Mouse (Mus musculus) neural tube, embryonic 14.5 days (tissue): Measurements from ENCODE around the gene Ndrg3. TPM values are rescaled to one million over a fixed set of nuclear protein-coding genes. Genes with fewer than 3 reads are reported as not detected.
"Not testable (repeated sequence)": the region's sequence is repeated elsewhere in the genome, so short reads cannot be mapped to it uniquely, and the experiment has no call there.

Experiments used
- ATAC-seq: fragments of 200-750 bp; cut with Nextera tagmentation; 2 replicates; pipeline ENCODE4 v1.8.0; 2017; ENCODE audit warnings: low read depth, mild to moderate bottlenecking, moderate TSS enrichment, moderate library complexity
- H3K27ac ChIP-seq: fragments of 300-500 bp; sonication (generic); 2 replicates; pipeline ENCODE4 v1.5.1; 2014; ENCODE audit warnings: low read depth, mild to moderate bottlenecking, control low read depth, low read length, moderate library complexity, mixed read lengths
- H3K27me3 ChIP-seq: fragments of 300-500 bp; sonication (generic); 2 replicates; pipeline ENCODE4 v1.6.1; 2014; ENCODE audit warnings: low read length; ENCODE audit not compliant: control insufficient read depth, insufficient read depth
- H3K36me3 ChIP-seq: fragments of 300-500 bp; sonication (generic); 2 replicates; pipeline ENCODE4 v1.6.1; 2014; ENCODE audit warnings: low read length, mixed read lengths; ENCODE audit not compliant: control insufficient read depth, insufficient read depth
- H3K4me1 ChIP-seq: fragments of 300-500 bp; sonication (generic); 2 replicates; pipeline ENCODE4 v1.6.1; 2014; ENCODE audit warnings: low read length; ENCODE audit not compliant: control insufficient read depth, insufficient read depth
- H3K4me2 ChIP-seq: fragments of 300-500 bp; sonication (generic); 2 replicates; pipeline ENCODE4 v1.6.1; 2014; ENCODE audit warnings: mild to moderate bottlenecking, low read depth, low read length, control low read depth
- H3K4me3 ChIP-seq: fragments of 300-500 bp; sonication (generic); 2 replicates; pipeline ENCODE4 v1.5.1; 2014; ENCODE audit warnings: low read depth, low read length, control low read depth, mixed read lengths
- H3K9ac ChIP-seq: fragments of 300-500 bp; sonication (generic); replicated peaks from 2 replicates; pipeline ENCODE4 v1.6.1; 2014; ENCODE audit warnings: low read depth, mild to moderate bottlenecking, control low read depth, low read length, mixed read lengths
- H3K9me3 ChIP-seq: fragments of 300-500 bp; sonication (generic); 2 replicates; pipeline ENCODE4 v1.6.1; 2016; ENCODE audit warnings: low read length; ENCODE audit not compliant: control insufficient read depth
- WGBS: fragments of 180-500 bp; shearing (Covaris S2); extraction: QIAGEN DNeasy Blood & Tissue Kit; methylation state at CpG from one replicate; pipeline ENCODE4 v1.1.7; 2014; 5-methylcytosine and 5-hydroxymethylcytosine counted together
- polyA plus RNA-seq: library from polyadenylated mRNA; unstranded; fragments of >200 nt; fragmentation: Nextera tagmentation; extraction: Ambion mirVana; gene quantifications from 2 replicates; pipeline ENCODE4 v1.2.1, GENCODE M21; 2014

Ndrg3 gene
- polyA plus RNA-seq, 1 experiment from 2014 or later, result 158 TPM

GRCm38 (mm10) chr2:156957035-156957434, 34.8 kb downstream of the Ndrg3 start:
- ATAC-seq, result no peak

GRCm38 (mm10) chr2:156956306-156956705, 35.5 kb downstream of the Ndrg3 start:
- no peak overlapping the region for H3K27ac ChIP-seq
- H3K4me1 ChIP-seq, result no peaks in the 10 kb centered on the region
- ATAC-seq, result no peak
- no peaks in the 10 kb centered on the region for H3K27me3 ChIP-seq
- WGBS, result 78% methylated on average over 7 of the region's 7 CpGs
- no peak overlapping the region for H3K4me2 ChIP-seq
- no peak overlapping the region for H3K4me3 ChIP-seq
- no peaks in the 10 kb centered on the region; the same call in 1 of the 2 replicates for H3K36me3 ChIP-seq
- H3K9me3 ChIP-seq, result no peaks in the 10 kb centered on the region
- no peak overlapping the region for H3K9ac ChIP-seq

More at GRCm38 (mm10) chr2:156957035-156957434, 34.8 kb downstream of the Ndrg3 start:
- Histone ChIP-seq H3K27ac (no peak overlapping the region), H3K4me1 (no peaks in the 10 kb centered on the region), H3K9ac (no peak overlapping the region), H3K27me3 (no peaks in the 10 kb centered on the region), H3K36me3 (no peaks in the 10 kb centered on the region; the same call in 1 of the 2 replicates), H3K4me2 (no peak overlapping the region), H3K9me3 (no peaks in the 10 kb centered on the region), H3K4me3 (no peak overlapping the region)
- WGBS, result 90% methylated on average over 2 of the region's 2 CpGs

GRCm38 (mm10) chr2:156954463-156954862, 37.4 kb downstream of the Ndrg3 start:
- Histone ChIP-seq H3K36me3 (no peaks in the 10 kb centered on the region; the same call in 1 of the 2 replicates), H3K4me1 (no peaks in the 10 kb centered on the region), H3K27me3 (no peaks in the 10 kb centered on the region), H3K4me2 (no peak overlapping the region), H3K9me3 (no peaks in the 10 kb centered on the region), H3K4me3 (no peak overlapping the region), H3K27ac (no peak overlapping the region), H3K9ac (no peak overlapping the region)
- WGBS, result 92% methylated on average over 5 of the region's 5 CpGs
- no peak for ATAC-seq

- Histone ChIP-seq H3K9me3 (no peaks in the 10 kb centered on the region), H3K4me2 (no peak overlapping the region), H3K27ac (no peak overlapping the region), H3K36me3 (peaks cover 4% of the 10 kb centered on the region), H3K27me3 (no peaks in the 10 kb centered on the region), H3K9ac (no peak overlapping the region), H3K4me3 (no peak overlapping the region), H3K4me1 (no peaks in the 10 kb centered on the region)
- ATAC-seq, result no peak
- 90% methylated on average over 10 of the region's 10 CpGs for WGBS
Measured at GRCm38 (mm10) chr2:156951301-156952094, 40.4 kb downstream of the Ndrg3 start.

GRCm38 (mm10) chr2:156950816-156951215, 41.0 kb downstream of the Ndrg3 start:
- no peaks in the 10 kb centered on the region for H3K27me3 ChIP-seq
- 95% methylated on average over 3 of the region's 3 CpGs for WGBS
- H3K9me3 ChIP-seq, result no peaks in the 10 kb centered on the region
- H3K4me2 ChIP-seq, result no peak overlapping the region
- peaks cover 8% of the 10 kb centered on the region for H3K36me3 ChIP-seq
- no peak overlapping the region for H3K4me3 ChIP-seq
- H3K9ac ChIP-seq, result no peak overlapping the region
- ATAC-seq, result no peak
- no peak overlapping the region for H3K27ac ChIP-seq
- H3K4me1 ChIP-seq, result no peaks in the 10 kb centered on the region

GRCm38 (mm10) chr2:156941523-156941922, 50.3 kb downstream of the Ndrg3 start:
- not testable (repeated sequence) for H3K4me1 ChIP-seq, H3K27me3 ChIP-seq, H3K27ac ChIP-seq, H3K9me3 ChIP-seq, ATAC-seq, H3K4me2 ChIP-seq, H3K9ac ChIP-seq, H3K4me3 ChIP-seq
- peaks cover 13% of the 10 kb centered on the region; the same call in 1 of the 2 replicates for H3K36me3 ChIP-seq
- WGBS, result 73% methylated on average over 9 of the region's 9 CpGs

- not testable (repeated sequence) for H3K36me3 ChIP-seq, H3K4me2 ChIP-seq, H3K27ac ChIP-seq, H3K4me1 ChIP-seq, H3K9me3 ChIP-seq, H3K4me3 ChIP-seq, ATAC-seq, H3K9ac ChIP-seq, H3K27me3 ChIP-seq
- 83% methylated on average over 6 of the region's 6 CpGs for WGBS
Measured at GRCm38 (mm10) chr2:156939926-156940325, 51.9 kb downstream of the Ndrg3 start.

GRCm38 (mm10) chr2:156937795-156938194, 54.1 kb downstream of the Ndrg3 start:
- no peak overlapping the region for H3K4me2 ChIP-seq
- ATAC-seq, result no peak

GRCm38 (mm10) chr2:156935005-156935404, 56.9 kb downstream of the Ndrg3 start:
- Histone ChIP-seq H3K36me3 (0 out of 2 replicates have a peak, but pooled peaks cover 11% of the 10 kb centered on the region), H3K4me2 (no peak overlapping the region), H3K27me3 (no peaks in the 10 kb centered on the region), H3K27ac (no peak overlapping the region), H3K9ac (no peak overlapping the region), H3K4me1 (no peaks in the 10 kb centered on the region), H3K4me3 (no peak overlapping the region), H3K9me3 (no peaks in the 10 kb centered on the region)
- 86% methylated on average over 6 of the region's 6 CpGs for WGBS
- ATAC-seq, result no peak

More at GRCm38 (mm10) chr2:156937795-156938194, 54.1 kb downstream of the Ndrg3 start:
- Histone ChIP-seq H3K27me3 (no peaks in the 10 kb centered on the region), H3K4me3 (no peak overlapping the region), H3K36me3 (0 out of 2 replicates have a peak, but pooled peaks cover 7% of the 10 kb centered on the region), H3K9ac (no peak overlapping the region), H3K4me1 (no peaks in the 10 kb centered on the region), H3K9me3 (no peaks in the 10 kb centered on the region), H3K27ac (no peak overlapping the region)
- 84% methylated on average over 2 of the region's 2 CpGs for WGBS
